Mouse (Mus musculus) midbrain, postnatal 0 days (tissue): ENCODE measurements around the gene Cdk12. TPM values are rescaled to one million over a fixed set of nuclear protein-coding genes. Genes with fewer than 3 reads are reported as not detected.
A peak's percentile ranks its signal among the peaks of the same experiment; 100 is the strongest.
"Not testable (repeated sequence)": the region's sequence is repeated elsewhere in the genome, so short reads cannot be mapped to it uniquely, and the experiment has no call there.

Experiments used
- ATAC-seq: fragments of 200-750 bp; cut with Nextera tagmentation; 2 replicates; pipeline ENCODE4 v1.8.0; 2017; ENCODE audit warnings: moderate number of reproducible peaks, mild to moderate bottlenecking, moderate TSS enrichment, moderate library complexity; ENCODE audit not compliant: low FRiP score
- DNase-seq: peaks from one replicate; pipeline ENCODE4 v3.0.0-alpha.2; 2015; ENCODE audit warnings: low spot score
- H3K27ac ChIP-seq: fragments of 300-500 bp; sonication (generic); 2 replicates; pipeline ENCODE4 v1.5.1; 2014; ENCODE audit warnings: low read depth, mild to moderate bottlenecking, low read length, mixed read lengths
- H3K27me3 ChIP-seq: fragments of 300-500 bp; sonication (generic); 2 replicates; pipeline ENCODE4 v1.6.1; 2014; ENCODE audit warnings: low read length, control low read depth, mixed read lengths; ENCODE audit not compliant: insufficient read depth
- H3K36me3 ChIP-seq: fragments of 300-500 bp; sonication (generic); 2 replicates; pipeline ENCODE4 v1.6.1; 2014; ENCODE audit warnings: low read length, control low read depth, mixed read lengths; ENCODE audit not compliant: insufficient read depth
- H3K4me1 ChIP-seq: fragments of 300-500 bp; sonication (generic); 2 replicates; pipeline ENCODE4 v1.6.1; 2014; ENCODE audit warnings: mild to moderate bottlenecking, control low read depth, antibody characterized with exemption, low read length, mixed read lengths; ENCODE audit not compliant: insufficient read depth
- H3K4me2 ChIP-seq: fragments of 300-500 bp; sonication (generic); 2 replicates; pipeline ENCODE4 v1.6.1; 2014; ENCODE audit warnings: low read depth, mild to moderate bottlenecking, low read length, mixed read lengths; ENCODE audit not compliant: poor library complexity, severe bottlenecking
- H3K4me3 ChIP-seq: fragments of 300-500 bp; sonication (generic); 2 replicates; pipeline ENCODE4 v1.5.1; 2014; ENCODE audit warnings: low read depth, mild to moderate bottlenecking, low read length, moderate library complexity
- H3K9ac ChIP-seq: fragments of 300-500 bp; sonication (generic); replicated peaks from 2 replicates; pipeline ENCODE4 v1.6.1; 2014; ENCODE audit warnings: mild to moderate bottlenecking, low read length, moderate library complexity, mixed read lengths; ENCODE audit not compliant: poor library complexity, severe bottlenecking
- H3K9me3 ChIP-seq: fragments of 300-500 bp; sonication (generic); 2 replicates; pipeline ENCODE4 v1.6.1; 2016; ENCODE audit warnings: low read length, control low read depth
- CTCF ChIP-seq: IDR thresholded peaks from 2 replicates; pipeline ENCODE4 v1.5.1; 2016; ENCODE audit warnings: antibody characterized with exemption, mild to moderate bottlenecking
- WGBS: fragments of 180-500 bp; shearing (Covaris S2); extraction: QIAGEN DNeasy Blood & Tissue Kit; methylation state at CpG from one replicate; pipeline ENCODE4 v1.1.7; 2014; 5-methylcytosine and 5-hydroxymethylcytosine counted together
- polyA plus RNA-seq: library from polyadenylated mRNA; unstranded; fragments of >200 nt; fragmentation: Nextera tagmentation; extraction: Ambion mirVana; gene quantifications from 2 replicates; pipeline ENCODE4 v1.2.1, GENCODE M21; 2015
- total RNA-seq: library from RNA; depleted of rRNA; stranded (reverse); fragments of >200 nt; gene quantifications from 2 replicates; pipeline ENCODE4 v1.2.3, GENCODE M21; 2014; rRNA removed

Cdk12 gene
- 25.8 and 35.2 TPM in 2 replicates for total RNA-seq
- polyA plus RNA-seq: 3.7 and 5.7 TPM in 2 replicates

- H3K27me3 ChIP-seq: no peaks in the 10 kb centered on the region
- peak within 1 kb of the TSS; percentile 100 for H3K27ac ChIP-seq
- no peaks in the 10 kb centered on the region for H3K36me3 ChIP-seq
- peaks cover 3% of the 10 kb centered on the region; the same call in 1 of the 2 replicates for H3K4me1 ChIP-seq
- peak within 1 kb of the TSS; percentile 99 for H3K4me2 ChIP-seq
- H3K9ac ChIP-seq: peak within 1 kb of the TSS; percentile 100
- under 1% methylated on average over 35 of the region's 63 CpGs for WGBS
- TF ChIP-seq CTCF: no peak
- DNase-seq (peak; percentile 99), ATAC-seq (peak; percentile 94)
- peak within 1 kb of the TSS; percentile 91 for H3K4me3 ChIP-seq
- H3K9me3 ChIP-seq: no peaks in the 10 kb centered on the region
Measured at GRCm38 (mm10) chr11:98202641-98203350, at the start of gene Cdk12. TSS of gene Cdk12 (plus strand) at chr11:98203059.

GRCm38 (mm10) chr11:98155094-98155493 is 47.8 kb upstream of the Cdk12 start:
- peaks cover 32% of the 10 kb centered on the region for H3K36me3 ChIP-seq
- no peak overlapping the region for H3K9ac ChIP-seq
- WGBS: 87% methylated on average over 6 of the region's 6 CpGs

GRCm38 (mm10) chr11:98168400-98168799 is 34.5 kb upstream of the Cdk12 start:
- no peak for TF ChIP-seq CTCF
- Histone ChIP-seq H3K9ac (no peak overlapping the region), H3K27ac (no peak overlapping the region), H3K36me3 (peaks cover 47% of the 10 kb centered on the region), H3K4me1 (no peaks in the 10 kb centered on the region), H3K9me3 (no peaks in the 10 kb centered on the region), H3K4me3 (no peak overlapping the region), H3K4me2 (no peak overlapping the region), H3K27me3 (no peaks in the 10 kb centered on the region)
- 87% methylated on average over 1 of the region's 1 CpGs for WGBS
- no peak for DNase-seq
- no peak for ATAC-seq

More at GRCm38 (mm10) chr11:98155094-98155493, 47.8 kb upstream of the Cdk12 start:
- DNase-seq (no peak), ATAC-seq (no peak)
- H3K9me3 ChIP-seq: no peaks in the 10 kb centered on the region
- no peak overlapping the region for H3K27ac ChIP-seq
- H3K4me2 ChIP-seq: no peak overlapping the region
- no peaks in the 10 kb centered on the region for H3K27me3 ChIP-seq
- no peaks in the 10 kb centered on the region for H3K4me1 ChIP-seq
- no peak overlapping the region for H3K4me3 ChIP-seq
- no peak for TF ChIP-seq CTCF

- WGBS: 98% methylated on average over 3 of the region's 3 CpGs
- not testable (repeated sequence) for H3K27ac ChIP-seq, DNase-seq, H3K4me3 ChIP-seq, H3K9ac ChIP-seq, H3K4me2 ChIP-seq, H3K27me3 ChIP-seq, H3K9me3 ChIP-seq, ATAC-seq, H3K4me1 ChIP-seq
- H3K36me3 ChIP-seq: peaks cover 33% of the 10 kb centered on the region
Measured at GRCm38 (mm10) chr11:98182149-98182548, 20.7 kb upstream of the Cdk12 start.

GRCm38 (mm10) chr11:98187640-98188395 is 15.0 kb upstream of the Cdk12 start:
- no peak for ATAC-seq
- H3K27ac ChIP-seq: no peak overlapping the region
- H3K4me2 ChIP-seq: no peak overlapping the region
- H3K9me3 ChIP-seq: no peaks in the 10 kb centered on the region
- 0 out of 2 replicates have a peak, but pooled peaks cover 6% of the 10 kb centered on the region for H3K4me1 ChIP-seq
- peaks cover 19% of the 10 kb centered on the region for H3K36me3 ChIP-seq
- WGBS: 95% methylated on average over 9 of the region's 9 CpGs
- no peaks in the 10 kb centered on the region for H3K27me3 ChIP-seq
- TF ChIP-seq CTCF: no peak
- no peak overlapping the region for H3K9ac ChIP-seq
- DNase-seq: no peak
- no peak overlapping the region for H3K4me3 ChIP-seq

- ATAC-seq: no peak
- no peak overlapping the region for H3K27ac ChIP-seq
- no peaks in the 10 kb centered on the region for H3K27me3 ChIP-seq
- H3K9ac ChIP-seq: no peak overlapping the region
- DNase-seq: no peak
- H3K36me3 ChIP-seq: peaks cover 8% of the 10 kb centered on the region; the same call in 1 of the 2 replicates
- H3K4me2 ChIP-seq: no peak overlapping the region
- no peaks in the 10 kb centered on the region for H3K9me3 ChIP-seq
- no peak for TF ChIP-seq CTCF
- 0 out of 2 replicates have a peak, but pooled peaks cover 6% of the 10 kb centered on the region for H3K4me1 ChIP-seq
- 87% methylated on average over 5 of the region's 5 CpGs for WGBS
- H3K4me3 ChIP-seq: no peak overlapping the region
Measured at GRCm38 (mm10) chr11:98190820-98191219, 12.0 kb upstream of the Cdk12 start.
